Mouse (Mus musculus): ENCODE measurements around the gene Rpa1. TPM values are rescaled to one million over a fixed set of nuclear protein-coding genes. Genes with fewer than 3 reads are reported as not detected.

The Rpa1 gene
- polyA plus RNA-seq, 1 experiment from 2014 or later, result 123 TPM

- Histone ChIP-seq H3K4me2 (ENCODE audit: low read depth) (peak overlapping the region; percentile 73), H3K9me3 (ENCODE audit: control insufficient read depth, low read length) (no peaks in the 10 kb centered on the region), H3K4me1 (ENCODE audit: control insufficient read depth, insufficient read depth, low read length) (peaks cover 7% of the 10 kb centered on the region), H3K9ac (ENCODE audit: low read length) (peak overlapping the region; percentile 75), H3K27me3 (ENCODE audit: control insufficient read depth, insufficient read depth, low read length) (no peaks in the 10 kb centered on the region), H3K4me3 (ENCODE audit: low read depth, low read length) (peak overlapping the region; percentile 73), H3K36me3 (ENCODE audit: control insufficient read depth, insufficient read depth, low read length) (peaks cover 2% of the 10 kb centered on the region; the same call in 1 of the 2 replicates), H3K27ac (ENCODE audit: low read depth, low read length) (no peak overlapping the region)
- ATAC-seq (ENCODE audit: insufficient read depth, low FRiP score, low TSS enrichment) (no peak), DNase-seq (ENCODE audit: low spot score) (no peak)
- 2% methylated on average over 10 of the region's 10 CpGs for WGBS
These were observed 528 bp downstream of the Rpa1 start for GRCm38 (mm10) chr11:75347596-75347995.

- no peaks in the 10 kb centered on the region for H3K27me3 ChIP-seq (ENCODE audit: control insufficient read depth, insufficient read depth, low read length)
- H3K4me1 ChIP-seq (ENCODE audit: control insufficient read depth, insufficient read depth, low read length), result peaks cover 7% of the 10 kb centered on the region
- H3K9ac ChIP-seq (ENCODE audit: low read length), result no peak overlapping the region
- peaks cover 2% of the 10 kb centered on the region; the same call in 1 of the 2 replicates for H3K36me3 ChIP-seq (ENCODE audit: control insufficient read depth, insufficient read depth, low read length)
- H3K9me3 ChIP-seq (ENCODE audit: control insufficient read depth, low read length), result no peaks in the 10 kb centered on the region
- no peak overlapping the region for H3K27ac ChIP-seq (ENCODE audit: low read depth, low read length)
- 50% methylated on average over 10 of the region's 10 CpGs for WGBS
- ATAC-seq (ENCODE audit: insufficient read depth, low FRiP score, low TSS enrichment) (no peak), DNase-seq (ENCODE audit: low spot score) (no peak)
- peak overlapping the region; percentile 73 for H3K4me3 ChIP-seq (ENCODE audit: low read depth, low read length)
- H3K4me2 ChIP-seq (ENCODE audit: low read depth), result peak overlapping the region; percentile 73
These were observed 937 bp downstream of the Rpa1 start for GRCm38 (mm10) chr11:75347188-75347585.

- H3K27ac ChIP-seq (ENCODE audit: low read depth, low read length), result no peak overlapping the region
- H3K9me3 ChIP-seq (ENCODE audit: control insufficient read depth, low read length), result no peaks in the 10 kb centered on the region
- H3K36me3 ChIP-seq (ENCODE audit: control insufficient read depth, insufficient read depth, low read length), result peaks cover 2% of the 10 kb centered on the region; the same call in 1 of the 2 replicates
- WGBS, result 70% methylated on average over 3 of the region's 4 CpGs
- H3K4me2 ChIP-seq (ENCODE audit: low read depth), result no peak overlapping the region; the same call in 1 of the 2 replicates
- no peak overlapping the region for H3K9ac ChIP-seq (ENCODE audit: low read length)
- DNase-seq (ENCODE audit: low spot score) (no peak), ATAC-seq (ENCODE audit: insufficient read depth, low FRiP score, low TSS enrichment) (no peak)
- no peak overlapping the region; the same call in 1 of the 2 replicates for H3K4me3 ChIP-seq (ENCODE audit: low read depth, low read length)
- H3K27me3 ChIP-seq (ENCODE audit: control insufficient read depth, insufficient read depth, low read length), result no peaks in the 10 kb centered on the region
- H3K4me1 ChIP-seq (ENCODE audit: control insufficient read depth, insufficient read depth, low read length), result peaks cover 7% of the 10 kb centered on the region
These were observed 1.5 kb downstream of the Rpa1 start for GRCm38 (mm10) chr11:75346556-75347187.

GRCm38 (mm10) chr11:75344716-75345115 lies 3.4 kb downstream of the Rpa1 start:
- Histone ChIP-seq H3K4me3 (ENCODE audit: low read depth, low read length) (no peak overlapping the region), H3K4me2 (ENCODE audit: low read depth) (no peak overlapping the region), H3K9ac (ENCODE audit: low read length) (no peak overlapping the region), H3K9me3 (ENCODE audit: control insufficient read depth, low read length) (no peaks in the 10 kb centered on the region), H3K27me3 (ENCODE audit: control insufficient read depth, insufficient read depth, low read length) (no peaks in the 10 kb centered on the region), H3K4me1 (ENCODE audit: control insufficient read depth, insufficient read depth, low read length) (peaks cover 7% of the 10 kb centered on the region), H3K27ac (ENCODE audit: low read depth, low read length) (no peak overlapping the region), H3K36me3 (ENCODE audit: control insufficient read depth, insufficient read depth, low read length) (peaks cover 4% of the 10 kb centered on the region; the same call in 1 of the 2 replicates)
- DNase-seq (ENCODE audit: low spot score) (no peak), ATAC-seq (ENCODE audit: insufficient read depth, low FRiP score, low TSS enrichment) (no peak)
- WGBS, result 94% methylated on average over 5 of the region's 5 CpGs

GRCm38 (mm10) chr11:75344163-75344562 lies 4.0 kb downstream of the Rpa1 start:
- Histone ChIP-seq H3K27me3 (ENCODE audit: control insufficient read depth, insufficient read depth, low read length) (no peaks in the 10 kb centered on the region), H3K4me3 (ENCODE audit: low read depth, low read length) (no peak overlapping the region), H3K4me2 (ENCODE audit: low read depth) (no peak overlapping the region), H3K36me3 (ENCODE audit: control insufficient read depth, insufficient read depth, low read length) (peaks cover 6% of the 10 kb centered on the region; the same call in 1 of the 2 replicates), H3K9ac (ENCODE audit: low read length) (no peak overlapping the region), H3K4me1 (ENCODE audit: control insufficient read depth, insufficient read depth, low read length) (peaks cover 7% of the 10 kb centered on the region), H3K9me3 (ENCODE audit: control insufficient read depth, low read length) (no peaks in the 10 kb centered on the region), H3K27ac (ENCODE audit: low read depth, low read length) (no peak overlapping the region)
- 81% methylated on average over 2 of the region's 2 CpGs for WGBS
- ATAC-seq (ENCODE audit: insufficient read depth, low FRiP score, low TSS enrichment) (no peak), DNase-seq (ENCODE audit: low spot score) (no peak)

- H3K9me3 ChIP-seq (ENCODE audit: control insufficient read depth, low read length), result no peaks in the 10 kb centered on the region
- DNase-seq (ENCODE audit: low spot score), result no peak
- no peak overlapping the region for H3K4me2 ChIP-seq (ENCODE audit: low read depth)
- H3K36me3 ChIP-seq (ENCODE audit: control insufficient read depth, insufficient read depth, low read length), result peaks cover 6% of the 10 kb centered on the region; the same call in 1 of the 2 replicates
- H3K4me3 ChIP-seq (ENCODE audit: low read depth, low read length), result no peak overlapping the region
- no peak overlapping the region for H3K9ac ChIP-seq (ENCODE audit: low read length)
- peaks cover 7% of the 10 kb centered on the region for H3K4me1 ChIP-seq (ENCODE audit: control insufficient read depth, insufficient read depth, low read length)
- no peak for ATAC-seq (ENCODE audit: insufficient read depth, low FRiP score, low TSS enrichment)
- 92% methylated on average over 2 of the region's 2 CpGs for WGBS
- no peaks in the 10 kb centered on the region for H3K27me3 ChIP-seq (ENCODE audit: control insufficient read depth, insufficient read depth, low read length)
- no peak overlapping the region for H3K27ac ChIP-seq (ENCODE audit: low read depth, low read length)
These were observed 5.0 kb downstream of the Rpa1 start for GRCm38 (mm10) chr11:75343096-75343495.

GRCm38 (mm10) chr11:75340698-75341345 lies 7.3 kb downstream of the Rpa1 start:
- Histone ChIP-seq H3K4me1 (ENCODE audit: control insufficient read depth, insufficient read depth, low read length) (no peaks in the 10 kb centered on the region), H3K27me3 (ENCODE audit: control insufficient read depth, insufficient read depth, low read length) (no peaks in the 10 kb centered on the region), H3K36me3 (ENCODE audit: control insufficient read depth, insufficient read depth, low read length) (peaks cover 10% of the 10 kb centered on the region), H3K9ac (ENCODE audit: low read length) (no peak overlapping the region), H3K9me3 (ENCODE audit: control insufficient read depth, low read length) (no peaks in the 10 kb centered on the region), H3K4me3 (ENCODE audit: low read depth, low read length) (no peak overlapping the region), H3K27ac (ENCODE audit: low read depth, low read length) (no peak overlapping the region), H3K4me2 (ENCODE audit: low read depth) (no peak overlapping the region)
- DNase-seq (ENCODE audit: low spot score) (no peak), ATAC-seq (ENCODE audit: insufficient read depth, low FRiP score, low TSS enrichment) (no peak)
- WGBS, result 87% methylated on average over 12 of the region's 12 CpGs

- WGBS, result 93% methylated on average over 14 of the region's 14 CpGs
- DNase-seq (ENCODE audit: low spot score) (no peak), ATAC-seq (ENCODE audit: insufficient read depth, low FRiP score, low TSS enrichment) (no peak)
- H3K27ac ChIP-seq (ENCODE audit: low read depth, low read length), result no peak overlapping the region
- no peaks in the 10 kb centered on the region for H3K9me3 ChIP-seq (ENCODE audit: control insufficient read depth, low read length)
- H3K4me2 ChIP-seq (ENCODE audit: low read depth), result no peak overlapping the region
- no peak overlapping the region for H3K9ac ChIP-seq (ENCODE audit: low read length)
- no peaks in the 10 kb centered on the region for H3K4me1 ChIP-seq (ENCODE audit: control insufficient read depth, insufficient read depth, low read length)
- H3K27me3 ChIP-seq (ENCODE audit: control insufficient read depth, insufficient read depth, low read length), result no peaks in the 10 kb centered on the region
- no peak overlapping the region for H3K4me3 ChIP-seq (ENCODE audit: low read depth, low read length)
- H3K36me3 ChIP-seq (ENCODE audit: control insufficient read depth, insufficient read depth, low read length), result peaks cover 10% of the 10 kb centered on the region
These were observed 8.0 kb downstream of the Rpa1 start for GRCm38 (mm10) chr11:75340076-75340475.

- Histone ChIP-seq H3K4me1 (ENCODE audit: control insufficient read depth, insufficient read depth, low read length) (no peaks in the 10 kb centered on the region), H3K27me3 (ENCODE audit: control insufficient read depth, insufficient read depth, low read length) (no peaks in the 10 kb centered on the region), H3K9me3 (ENCODE audit: control insufficient read depth, low read length) (no peaks in the 10 kb centered on the region), H3K9ac (ENCODE audit: low read length) (no peak overlapping the region), H3K4me2 (ENCODE audit: low read depth) (no peak overlapping the region), H3K36me3 (ENCODE audit: control insufficient read depth, insufficient read depth, low read length) (peaks cover 10% of the 10 kb centered on the region), H3K4me3 (ENCODE audit: low read depth, low read length) (no peak overlapping the region), H3K27ac (ENCODE audit: low read depth, low read length) (no peak overlapping the region)
- DNase-seq (ENCODE audit: low spot score), result no peak
- 93% methylated on average over 7 of the region's 7 CpGs for WGBS
- ATAC-seq (ENCODE audit: insufficient read depth, low FRiP score, low TSS enrichment), result no peak
These were observed 10.9 kb downstream of the Rpa1 start for GRCm38 (mm10) chr11:75337246-75337645.

All from neural tube, embryonic 11.5 days (tissue).